Mouse (Mus musculus) midbrain, postnatal 0 days (tissue): Measurements from ENCODE around the gene Fads2. TPM values are rescaled to one million over a fixed set of nuclear protein-coding genes. Genes with fewer than 3 reads are reported as not detected.

Source experiments
- ATAC-seq: fragments of 200-750 bp; cut with Nextera tagmentation; 2 replicates; pipeline ENCODE4 v1.8.0; 2017; ENCODE audit warnings: moderate number of reproducible peaks, mild to moderate bottlenecking, moderate TSS enrichment, moderate library complexity; ENCODE audit not compliant: low FRiP score
- DNase-seq: peaks from one replicate; pipeline ENCODE4 v3.0.0-alpha.2; 2015; ENCODE audit warnings: low spot score
- H3K27ac ChIP-seq: fragments of 300-500 bp; sonication (generic); 2 replicates; pipeline ENCODE4 v1.5.1; 2014; ENCODE audit warnings: low read depth, mild to moderate bottlenecking, low read length, mixed read lengths
- H3K27me3 ChIP-seq: fragments of 300-500 bp; sonication (generic); 2 replicates; pipeline ENCODE4 v1.6.1; 2014; ENCODE audit warnings: low read length, control low read depth, mixed read lengths; ENCODE audit not compliant: insufficient read depth
- H3K36me3 ChIP-seq: fragments of 300-500 bp; sonication (generic); 2 replicates; pipeline ENCODE4 v1.6.1; 2014; ENCODE audit warnings: low read length, control low read depth, mixed read lengths; ENCODE audit not compliant: insufficient read depth
- H3K4me1 ChIP-seq: fragments of 300-500 bp; sonication (generic); 2 replicates; pipeline ENCODE4 v1.6.1; 2014; ENCODE audit warnings: mild to moderate bottlenecking, control low read depth, antibody characterized with exemption, low read length, mixed read lengths; ENCODE audit not compliant: insufficient read depth
- H3K4me2 ChIP-seq: fragments of 300-500 bp; sonication (generic); 2 replicates; pipeline ENCODE4 v1.6.1; 2014; ENCODE audit warnings: low read depth, mild to moderate bottlenecking, low read length, mixed read lengths; ENCODE audit not compliant: poor library complexity, severe bottlenecking
- H3K4me3 ChIP-seq: fragments of 300-500 bp; sonication (generic); 2 replicates; pipeline ENCODE4 v1.5.1; 2014; ENCODE audit warnings: low read depth, mild to moderate bottlenecking, low read length, moderate library complexity
- H3K9ac ChIP-seq: fragments of 300-500 bp; sonication (generic); replicated peaks from 2 replicates; pipeline ENCODE4 v1.6.1; 2014; ENCODE audit warnings: mild to moderate bottlenecking, low read length, moderate library complexity, mixed read lengths; ENCODE audit not compliant: poor library complexity, severe bottlenecking
- H3K9me3 ChIP-seq: fragments of 300-500 bp; sonication (generic); 2 replicates; pipeline ENCODE4 v1.6.1; 2016; ENCODE audit warnings: low read length, control low read depth
- CTCF ChIP-seq: IDR thresholded peaks from 2 replicates; pipeline ENCODE4 v1.5.1; 2016; ENCODE audit warnings: antibody characterized with exemption, mild to moderate bottlenecking
- WGBS: fragments of 180-500 bp; shearing (Covaris S2); extraction: QIAGEN DNeasy Blood & Tissue Kit; methylation state at CpG from one replicate; pipeline ENCODE4 v1.1.7; 2014; 5-methylcytosine and 5-hydroxymethylcytosine counted together
- polyA plus RNA-seq: library from polyadenylated mRNA; unstranded; fragments of >200 nt; fragmentation: Nextera tagmentation; extraction: Ambion mirVana; gene quantifications from 2 replicates; pipeline ENCODE4 v1.2.1, GENCODE M21; 2015
- total RNA-seq: library from RNA; depleted of rRNA; stranded (reverse); fragments of >200 nt; gene quantifications from 2 replicates; pipeline ENCODE4 v1.2.3, GENCODE M21; 2014

Gene Fads2
- total and polyA plus RNA-seq, 2 experiments from 2014 or later, result 260 to 306 TPM

GRCm38 (mm10) chr19:10067701-10068100, 33.8 kb downstream of the Fads2 start:
- no peak overlapping the region for H3K9ac ChIP-seq
- H3K27me3 ChIP-seq, result no peaks in the 10 kb centered on the region
- DNase-seq (peak; percentile 61), ATAC-seq (no peak)
- no peaks in the 10 kb centered on the region for H3K4me1 ChIP-seq
- no peak overlapping the region for H3K27ac ChIP-seq
- no peak for TF ChIP-seq CTCF
- no peaks in the 10 kb centered on the region for H3K9me3 ChIP-seq
- no peak overlapping the region for H3K4me2 ChIP-seq
- peaks cover 71% of the 10 kb centered on the region for H3K36me3 ChIP-seq
- WGBS, result 71% methylated on average over 7 of the region's 7 CpGs
- no peak overlapping the region for H3K4me3 ChIP-seq

DNA sequence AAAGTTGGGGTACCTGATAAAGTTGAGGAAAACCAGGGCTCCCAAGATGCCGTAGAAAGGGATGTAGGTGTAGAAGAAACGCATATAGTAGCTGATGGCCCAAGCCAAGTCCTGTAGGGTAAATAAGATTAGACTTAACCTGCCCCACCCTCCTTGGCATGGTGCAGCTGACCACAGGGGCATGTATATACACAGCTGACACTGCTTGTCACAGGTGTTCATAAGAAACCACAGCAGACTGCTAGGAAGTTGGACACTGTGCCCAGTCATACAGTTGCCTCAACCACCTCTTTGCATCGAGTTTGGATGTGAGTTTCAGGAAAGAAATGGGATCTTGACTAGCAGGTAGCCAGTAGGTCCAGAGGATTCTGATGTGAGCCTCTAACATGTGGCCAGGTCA, 35.0 kb downstream of the Fads2 start:
- Histone ChIP-seq H3K27me3 (no peaks in the 10 kb centered on the region), H3K9me3 (no peaks in the 10 kb centered on the region), H3K4me1 (no peaks in the 10 kb centered on the region), H3K4me3 (no peak overlapping the region), H3K4me2 (no peak overlapping the region), H3K36me3 (peaks cover 80% of the 10 kb centered on the region), H3K27ac (no peak overlapping the region), H3K9ac (no peak overlapping the region)
- no peak for ATAC-seq
- WGBS, result 92% methylated on average over 3 of the region's 3 CpGs
- no peak for TF ChIP-seq CTCF
- no peak for DNase-seq

DNA sequence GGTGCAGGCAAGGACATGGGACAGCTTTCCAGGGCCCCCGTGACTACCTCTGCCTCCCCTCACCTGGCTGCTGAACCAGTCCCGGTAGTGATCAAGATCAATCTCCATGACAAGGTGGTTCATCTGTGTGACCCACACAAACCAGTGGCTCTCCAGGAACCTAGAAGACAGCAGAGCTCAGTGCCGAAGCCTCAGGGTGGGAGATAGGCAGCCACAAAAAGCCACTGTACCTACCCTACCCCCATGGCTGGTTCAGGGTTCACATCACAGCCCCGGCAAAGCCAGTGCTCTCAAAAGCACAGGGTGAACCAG, 35.4 kb downstream of the Fads2 start:
- H3K4me2 ChIP-seq, result no peak overlapping the region
- H3K27ac ChIP-seq, result no peak overlapping the region
- no peak for DNase-seq
- 94% methylated on average over 4 of the region's 4 CpGs for WGBS
- H3K9ac ChIP-seq, result no peak overlapping the region
- no peak for ATAC-seq
- no peak overlapping the region for H3K4me3 ChIP-seq
- no peaks in the 10 kb centered on the region for H3K4me1 ChIP-seq
- no peak for TF ChIP-seq CTCF
- H3K9me3 ChIP-seq, result no peaks in the 10 kb centered on the region
- no peaks in the 10 kb centered on the region for H3K27me3 ChIP-seq
- peaks cover 79% of the 10 kb centered on the region for H3K36me3 ChIP-seq

DNA sequence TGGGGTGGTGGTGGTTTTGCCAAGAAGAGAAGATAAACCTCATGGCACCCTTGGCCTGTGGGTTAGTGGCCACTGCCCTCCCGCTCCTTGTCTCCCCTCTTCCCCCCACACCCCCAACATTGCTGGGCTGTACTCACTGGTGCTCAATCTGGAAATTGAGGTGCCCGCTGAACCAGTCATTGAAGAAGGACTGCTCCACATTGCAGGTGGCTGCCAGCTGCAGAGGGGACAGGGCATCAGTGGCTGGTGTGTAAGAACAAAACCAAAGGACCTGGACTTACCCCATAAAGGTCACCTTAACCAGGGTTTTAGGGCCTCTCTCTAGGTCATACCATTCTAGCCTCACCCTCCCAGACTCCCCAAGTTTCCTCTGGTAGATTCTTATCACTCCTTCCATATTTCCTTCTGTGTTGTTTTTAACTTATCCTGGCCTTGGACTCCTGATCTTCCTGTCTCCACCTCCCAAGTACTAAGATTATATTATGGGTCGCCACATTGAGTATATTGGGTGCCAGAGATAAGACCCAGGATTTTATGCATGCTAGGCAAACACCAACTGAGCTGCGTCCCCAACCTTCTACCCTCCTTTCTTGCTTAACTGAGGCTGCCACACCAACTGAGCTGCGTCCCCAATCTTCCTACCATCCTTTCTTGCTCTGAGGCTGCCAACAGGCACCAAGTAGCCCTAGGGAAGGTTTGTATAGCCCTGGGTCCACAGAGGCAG, 35.9 kb downstream of the Fads2 start:
- ATAC-seq, result no peak
- no peaks in the 10 kb centered on the region for H3K4me1 ChIP-seq
- no peaks in the 10 kb centered on the region for H3K27me3 ChIP-seq
- H3K27ac ChIP-seq, result no peak overlapping the region
- H3K9ac ChIP-seq, result 0 out of 2 replicates have a peak overlapping the region, but pooled peaks have one; percentile 8
- H3K4me2 ChIP-seq, result no peak overlapping the region
- H3K4me3 ChIP-seq, result no peak overlapping the region
- no peak for TF ChIP-seq CTCF
- 95% methylated on average over 5 of the region's 5 CpGs for WGBS
- peaks cover 78% of the 10 kb centered on the region for H3K36me3 ChIP-seq
- DNase-seq, result no peak
- no peaks in the 10 kb centered on the region for H3K9me3 ChIP-seq

DNA sequence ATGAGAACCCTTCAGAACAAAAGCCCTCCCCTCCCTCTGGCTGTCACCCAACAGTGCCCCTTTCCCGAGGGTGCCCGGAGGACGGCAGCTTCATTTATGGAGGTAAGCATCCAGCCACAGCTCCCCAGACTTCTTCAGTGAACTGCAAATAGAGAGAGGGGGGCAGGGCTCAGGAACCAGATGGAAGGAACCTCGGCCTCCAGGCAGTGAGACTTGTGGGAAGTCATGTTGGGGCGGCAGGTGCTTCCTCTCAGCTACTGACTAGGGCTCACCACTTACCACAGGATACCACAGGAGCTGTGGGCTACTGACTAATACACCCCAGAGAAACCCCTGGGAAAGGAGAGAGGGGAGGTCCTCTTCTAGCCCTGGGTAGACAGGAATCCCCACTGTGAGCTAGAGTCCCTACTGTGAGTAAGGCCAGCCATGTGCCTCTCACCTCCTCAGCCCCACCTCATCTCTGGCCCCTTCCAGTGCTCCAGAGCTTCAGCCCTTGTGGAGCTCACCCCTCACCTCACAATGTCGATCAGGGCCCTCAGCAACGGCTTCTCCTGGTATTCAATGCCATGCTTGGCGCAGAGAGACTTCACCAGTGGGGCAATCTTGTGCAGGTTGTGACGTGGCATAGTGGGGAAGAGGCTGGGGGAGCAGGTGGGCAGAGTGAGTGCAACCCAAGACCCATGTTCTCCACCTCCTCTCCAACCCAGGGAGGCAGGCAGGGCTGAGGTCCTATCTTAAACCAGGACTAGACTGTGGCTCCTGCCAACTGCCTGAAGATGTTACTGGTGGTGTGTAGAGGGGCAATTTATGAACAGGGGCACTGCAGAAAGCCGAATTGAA, 37.2 kb downstream of the Fads2 start:
- no peak overlapping the region for H3K9ac ChIP-seq
- H3K4me1 ChIP-seq, result no peaks in the 10 kb centered on the region; the same call in 1 of the 2 replicates
- H3K27ac ChIP-seq, result no peak overlapping the region
- H3K36me3 ChIP-seq, result peaks cover 68% of the 10 kb centered on the region
- H3K4me3 ChIP-seq, result no peak overlapping the region
- DNase-seq (no peak), ATAC-seq (no peak)
- WGBS, result 82% methylated on average over 10 of the region's 10 CpGs
- no peaks in the 10 kb centered on the region for H3K27me3 ChIP-seq
- H3K4me2 ChIP-seq, result no peak overlapping the region
- TF ChIP-seq CTCF, result no peak
- H3K9me3 ChIP-seq, result no peaks in the 10 kb centered on the region

GRCm38 (mm10) chr19:10062862-10063261, 38.7 kb downstream of the Fads2 start:
- no peak overlapping the region for H3K4me3 ChIP-seq
- no peaks in the 10 kb centered on the region for H3K27me3 ChIP-seq
- 90% methylated on average over 5 of the region's 5 CpGs for WGBS
- no peak overlapping the region for H3K4me2 ChIP-seq
- TF ChIP-seq CTCF, result no peak
- H3K9ac ChIP-seq, result no peak overlapping the region
- H3K27ac ChIP-seq, result no peak overlapping the region
- ATAC-seq, result no peak
- DNase-seq, result no peak
- H3K36me3 ChIP-seq, result peaks cover 62% of the 10 kb centered on the region
- no peaks in the 10 kb centered on the region; the same call in 1 of the 2 replicates for H3K4me1 ChIP-seq
- H3K9me3 ChIP-seq, result no peaks in the 10 kb centered on the region
